Mouse (Mus musculus) hindbrain, embryonic 10.5 days (tissue): Measurements from ENCODE around the gene Tex101. TPM values are rescaled to one million over a fixed set of nuclear protein-coding genes. Genes with fewer than 3 reads are reported as not detected.
A peak's percentile ranks its signal among the peaks of the same experiment; 100 is the strongest.
"Not testable (repeated sequence)": the region's sequence is repeated elsewhere in the genome, so short reads cannot be mapped to it uniquely, and the experiment has no call there.

ENCODE experiments used
- DNase-seq: peaks from one replicate; pipeline ENCODE4 v3.0.0-alpha.2; 2017; ENCODE audit warnings: low spot score
- H3K27ac ChIP-seq: fragments of 300-500 bp; sonication (generic); 2 replicates; pipeline ENCODE4 v1.5.1; 2016; ENCODE audit warnings: mild to moderate bottlenecking, moderate library complexity
- H3K27me3 ChIP-seq: fragments of 300-500 bp; sonication (generic); 2 replicates; pipeline ENCODE4 v1.6.1; 2016; ENCODE audit warnings: mild to moderate bottlenecking; ENCODE audit not compliant: poor library complexity, insufficient read depth, severe bottlenecking
- H3K36me3 ChIP-seq: fragments of 300-500 bp; sonication (generic); 2 replicates; pipeline ENCODE4 v1.6.1; 2016; ENCODE audit warnings: mild to moderate bottlenecking, moderate library complexity
- H3K4me1 ChIP-seq: fragments of 300-500 bp; sonication (generic); replicated peaks from 2 replicates; pipeline ENCODE4 v1.6.1; 2016; ENCODE audit warnings: mild to moderate bottlenecking
- H3K4me3 ChIP-seq: fragments of 300-500 bp; sonication (generic); 2 replicates; pipeline ENCODE4 v1.5.1; 2016; ENCODE audit warnings: mild to moderate bottlenecking, moderate library complexity
- H3K9me3 ChIP-seq: fragments of 300-500 bp; sonication (generic); 2 replicates; pipeline ENCODE4 v1.6.1; 2016; ENCODE audit warnings: mild to moderate bottlenecking, moderate library complexity
- WGBS: fragments of 180-500 bp; shearing (Covaris S2); methylation state at CpG from one replicate; pipeline ENCODE4 v1.1.7; 2016; 5-methylcytosine and 5-hydroxymethylcytosine counted together
- polyA plus RNA-seq: library from polyadenylated mRNA; unstranded; fragments of >200 nt; fragmentation: Nextera tagmentation; extraction: Ambion mirVana; gene quantifications from 2 replicates; pipeline ENCODE4 v1.2.1, GENCODE M21; 2016

Gene Tex101
- not detected in 2 replicates for polyA plus RNA-seq

DNA sequence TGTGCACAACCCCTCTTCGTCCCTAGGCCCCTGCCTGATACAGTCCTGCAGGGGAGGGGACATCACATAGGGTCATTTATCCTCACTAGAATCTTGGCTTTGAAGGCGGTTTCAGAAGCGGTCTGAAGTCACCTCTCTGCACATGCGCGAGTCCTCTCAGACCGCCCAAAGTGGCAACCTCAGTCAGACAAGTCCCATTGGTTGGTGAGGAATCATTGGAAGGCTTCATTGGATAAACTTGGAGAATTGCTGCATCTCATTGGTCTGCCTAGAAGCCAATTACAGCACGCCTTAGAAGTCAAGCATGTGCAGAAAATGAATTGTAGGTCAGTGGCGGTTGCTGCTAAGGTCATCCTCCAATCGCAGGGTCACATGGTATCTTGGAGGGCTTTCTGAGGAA is at the start of gene Tex101:
TSS of gene Tex101 (minus strand) at position 101 of the 400 bp plus-strand sequence.
- Histone ChIP-seq H3K9me3 (no peaks in the 10 kb centered on the region), H3K36me3 (no peaks in the 10 kb centered on the region), H3K27me3 (no peaks in the 10 kb centered on the region; the same call in 1 of the 2 replicates), H3K4me1 (peaks cover 3% of the 10 kb centered on the region; the same call in 1 of the 2 replicates), H3K27ac (no peak within 1 kb of the TSS), H3K4me3 (no peak within 1 kb of the TSS)
- 88% methylated on average over 9 of the region's 9 CpGs for WGBS
- no peak for DNase-seq

DNA sequence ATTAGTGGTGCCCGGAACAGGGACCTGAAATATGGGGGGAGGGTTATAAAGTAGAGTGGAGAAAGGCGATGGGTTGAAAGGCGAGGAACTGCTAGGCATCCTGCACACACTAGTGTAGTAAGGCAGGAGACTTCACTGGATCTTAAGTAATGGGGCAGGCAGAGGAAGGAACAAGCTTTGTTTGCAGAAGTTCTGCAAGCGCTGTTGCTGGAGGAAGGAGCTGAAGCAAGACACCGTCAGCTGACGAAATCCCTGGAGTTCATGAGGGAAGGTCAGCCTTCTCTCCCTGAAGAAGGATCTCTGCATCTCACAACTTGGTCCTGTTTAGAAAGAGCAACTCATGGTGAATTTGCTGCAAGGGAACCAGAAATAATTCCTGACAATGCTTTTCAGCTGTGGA is 38.6 kb upstream of the Tex101 start:
- Histone ChIP-seq H3K4me1 (no peaks in the 10 kb centered on the region), H3K4me3 (no peak overlapping the region)
- WGBS, result 81% methylated on average over 6 of the region's 6 CpGs

DNA sequence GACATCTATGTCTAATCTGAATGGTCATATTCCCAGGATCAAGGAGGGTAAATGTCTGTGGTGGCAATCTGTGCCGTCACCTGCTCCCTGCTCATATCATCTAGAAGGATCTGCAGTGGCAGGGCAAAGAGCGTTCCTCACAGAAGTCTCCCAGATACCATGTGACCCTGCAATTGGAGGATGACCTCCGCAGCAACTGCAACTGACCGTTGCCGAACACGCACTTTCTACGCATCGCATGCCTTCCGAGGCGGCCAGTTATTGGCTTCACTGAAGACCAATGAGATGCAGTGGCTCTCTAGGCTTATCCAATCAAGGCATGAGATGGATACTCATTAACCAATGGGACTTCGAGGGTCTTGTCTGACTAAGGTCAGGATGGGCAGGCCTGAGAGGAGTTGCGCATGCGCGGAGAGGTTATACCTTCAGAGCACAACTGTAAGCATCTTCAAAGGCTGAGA is 32.4 kb upstream of the Tex101 start, which contains the start of gene BC049730:
TSS of gene BC049730 (plus strand) at position 411 of the 461 bp plus-strand sequence.
- H3K4me3 ChIP-seq, result no peak within 1 kb of the TSS
- whole genome bisulfite sequencing, result 93% methylated on average over 14 of the region's 14 CpGs

More for the DNA sequence above, 38.6 kb upstream of the Tex101 start:
- H3K27me3 ChIP-seq, result no peaks in the 10 kb centered on the region
- no peaks in the 10 kb centered on the region for H3K36me3 ChIP-seq
- no peak overlapping the region for H3K27ac ChIP-seq
- H3K9me3 ChIP-seq, result no peaks in the 10 kb centered on the region
- DNase-seq, result no peak

DNA sequence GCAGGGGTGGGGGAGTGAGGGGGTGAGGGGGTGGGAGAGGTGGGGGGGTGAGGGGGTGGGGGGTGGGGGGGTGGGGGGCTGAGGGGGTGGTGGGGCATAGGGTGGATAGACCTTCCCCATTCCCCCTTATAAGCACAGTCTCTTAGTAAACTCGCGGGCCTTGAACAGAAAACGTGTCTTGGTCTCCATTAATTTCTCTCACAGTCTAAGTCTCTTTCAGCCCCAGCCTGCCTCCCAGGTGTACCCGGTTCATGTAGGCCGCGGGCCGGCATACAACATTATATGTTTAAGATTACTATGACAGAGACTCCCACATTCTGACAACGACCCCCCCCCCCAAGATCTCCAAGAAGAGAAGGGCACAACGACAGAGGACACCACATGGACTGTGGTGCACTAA is 26.4 kb upstream of the Tex101 start:
- H3K36me3 ChIP-seq, DNase-seq, H3K27me3 ChIP-seq, H3K4me1 ChIP-seq, H3K27ac ChIP-seq, H3K9me3 ChIP-seq, H3K4me3 ChIP-seq: not testable (repeated sequence)
- 83% methylated on average over 9 of the region's 9 CpGs for whole genome bisulfite sequencing

More for the DNA sequence above, 32.4 kb upstream of the Tex101 start, which contains the start of gene BC049730:
- H3K4me1 ChIP-seq, result no peaks in the 10 kb centered on the region
- no peaks in the 10 kb centered on the region for H3K9me3 ChIP-seq
- H3K27ac ChIP-seq, result no peak within 1 kb of the TSS
- DNase-seq, result no peak
- H3K36me3 ChIP-seq, result no peaks in the 10 kb centered on the region
- H3K27me3 ChIP-seq, result peaks cover 3% of the 10 kb centered on the region; the same call in 1 of the 2 replicates

DNA sequence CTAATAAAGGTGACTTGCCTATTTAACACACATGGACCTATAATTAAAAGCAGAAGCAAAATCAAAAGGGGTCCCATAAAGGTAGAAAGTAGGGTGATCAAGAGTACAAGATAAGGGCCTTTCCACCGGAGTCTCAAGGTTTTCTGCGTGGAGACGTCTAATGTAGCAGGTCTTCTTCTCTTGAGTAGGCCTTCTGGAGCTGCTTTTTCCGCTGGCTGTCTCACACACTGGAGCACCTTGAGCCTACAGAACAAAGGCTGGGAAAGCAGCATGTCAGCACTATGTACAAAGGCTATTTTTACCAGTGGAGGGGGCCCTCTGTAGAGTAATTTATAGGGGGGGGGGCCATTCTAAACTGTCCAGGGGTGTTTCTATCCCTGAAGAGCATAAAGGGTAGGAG is 21.4 kb upstream of the Tex101 start:
- not testable (repeated sequence) for H3K9me3 ChIP-seq, DNase-seq, H3K27ac ChIP-seq, H3K36me3 ChIP-seq, H3K4me1 ChIP-seq, H3K27me3 ChIP-seq, H3K4me3 ChIP-seq
- WGBS, result 94% methylated on average over 4 of the region's 4 CpGs

DNA sequence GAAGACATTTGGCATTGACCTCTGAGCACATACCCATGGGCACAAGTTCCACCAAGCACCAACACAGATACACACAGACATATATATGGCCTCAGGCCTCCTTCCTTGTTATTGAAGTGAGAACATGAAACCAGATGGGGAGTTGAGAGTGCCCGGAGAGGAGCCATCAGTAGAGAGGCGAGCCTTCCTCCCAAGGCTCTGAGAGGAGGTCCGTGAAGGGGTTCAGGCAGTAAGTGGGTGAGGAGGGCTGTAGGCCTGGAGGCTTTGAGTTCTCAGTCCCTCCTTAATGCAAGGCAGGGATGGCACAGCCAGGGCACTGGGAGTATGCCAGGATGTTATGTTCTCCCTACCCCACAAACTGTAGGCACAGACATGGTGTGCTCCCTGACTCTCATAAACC is 16.2 kb upstream of the Tex101 start:
- H3K9me3 ChIP-seq, DNase-seq, H3K36me3 ChIP-seq, H3K27me3 ChIP-seq, H3K4me1 ChIP-seq, H3K4me3 ChIP-seq, H3K27ac ChIP-seq: not testable (repeated sequence)
- WGBS, result 81% methylated on average over 3 of the region's 3 CpGs

DNA sequence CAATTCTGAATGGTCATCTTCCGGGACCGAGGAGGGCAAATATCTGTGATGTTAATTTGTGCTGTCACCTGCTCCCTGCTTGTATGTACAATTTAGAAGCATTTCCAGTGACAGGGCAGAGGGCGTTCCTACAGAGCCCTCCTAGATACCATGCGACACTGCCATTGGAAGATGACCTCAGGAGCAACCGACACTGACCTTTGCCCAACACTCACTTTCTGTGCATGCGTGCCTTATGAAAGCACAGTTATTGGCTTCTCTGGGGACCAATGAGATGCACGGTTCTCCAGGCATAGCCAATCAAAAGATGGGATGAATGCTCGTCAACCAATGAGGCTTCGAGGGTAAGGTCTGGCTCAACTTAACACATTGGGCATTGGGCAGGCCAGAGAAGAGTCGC is 11.0 kb upstream of the Tex101 start:
- not testable (repeated sequence) for H3K4me1 ChIP-seq, H3K36me3 ChIP-seq, H3K9me3 ChIP-seq, H3K27ac ChIP-seq, H3K4me3 ChIP-seq, H3K27me3 ChIP-seq, DNase-seq
- WGBS, result 90% methylated on average over 10 of the region's 10 CpGs

DNA sequence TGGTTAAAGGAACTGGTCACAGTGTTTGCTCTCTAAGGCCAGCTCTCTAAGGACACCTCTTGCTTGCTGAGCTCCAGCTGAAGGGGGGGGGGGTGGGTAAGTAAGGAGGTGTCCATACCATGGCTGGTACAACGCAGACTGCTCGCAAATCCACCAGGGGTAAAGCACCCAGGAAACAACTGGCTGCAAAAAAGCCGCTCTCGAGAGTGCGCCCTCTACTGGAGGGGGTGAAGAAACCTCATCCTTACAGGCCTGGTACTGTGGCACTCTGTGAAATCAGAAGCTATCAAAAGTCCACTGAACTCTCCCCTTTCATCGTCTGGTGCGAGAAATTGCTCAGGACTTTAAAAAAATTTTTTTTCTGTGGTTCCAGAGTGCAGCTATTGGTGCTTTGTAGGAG is 7.6 kb upstream of the Tex101 start:
- DNase-seq, H3K36me3 ChIP-seq, H3K27me3 ChIP-seq, H3K9me3 ChIP-seq, H3K4me1 ChIP-seq, H3K27ac ChIP-seq, H3K4me3 ChIP-seq: not testable (repeated sequence)
- WGBS, result 80% methylated on average over 7 of the region's 7 CpGs

DNA sequence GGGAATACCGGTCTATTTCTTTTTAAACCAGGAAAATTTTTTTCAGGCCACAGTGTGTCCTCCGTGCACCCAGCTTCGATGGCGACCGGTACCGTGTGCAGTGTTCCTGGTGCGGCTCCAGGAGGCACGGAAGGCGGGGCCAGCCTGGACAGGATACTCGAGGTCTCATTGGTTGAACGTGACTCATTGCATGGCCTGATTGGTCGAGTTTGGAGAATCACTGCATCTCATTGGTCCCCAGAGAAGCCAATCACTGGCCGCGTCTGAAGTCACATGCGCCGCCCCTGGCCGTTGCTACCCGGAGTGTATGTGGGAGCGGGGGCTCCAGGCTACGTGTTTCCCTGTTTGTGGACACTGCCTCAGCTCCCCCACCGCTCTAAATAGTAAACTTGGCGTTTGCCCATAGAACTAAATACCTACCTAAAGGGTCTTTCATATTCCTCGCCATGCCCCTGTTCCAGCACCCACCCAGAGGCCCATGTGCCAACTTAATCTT is 4.5 kb downstream of the Tex101 start:
- no peak for DNase-seq
- 93% methylated on average over 23 of the region's 23 CpGs for WGBS

DNA sequence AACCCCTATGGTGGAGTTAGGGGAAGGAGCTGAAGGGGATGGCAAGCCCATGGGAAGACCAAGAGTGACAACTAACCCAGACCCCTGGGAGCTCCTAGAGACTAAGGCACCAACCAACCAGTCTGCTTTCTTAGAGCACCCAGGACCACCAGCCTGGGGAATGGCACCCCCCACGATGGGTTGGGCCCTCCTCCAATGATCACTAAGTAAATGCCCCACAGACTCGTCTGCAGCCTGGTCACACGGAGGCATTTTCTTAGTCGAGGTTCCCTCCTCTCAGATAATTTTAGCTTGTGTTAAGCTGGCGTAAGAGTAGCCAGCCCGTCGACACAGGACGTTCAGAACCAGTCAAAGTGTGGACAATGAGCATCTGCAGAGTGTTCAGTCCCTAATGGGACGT is 11.5 kb downstream of the Tex101 start:
- peaks cover 7% of the 10 kb centered on the region; the same call in 1 of the 2 replicates for H3K4me1 ChIP-seq
- 72% methylated on average over 9 of the region's 9 CpGs for WGBS
- DNase-seq, result no peak
- H3K27me3 ChIP-seq, result peaks cover 3% of the 10 kb centered on the region; the same call in 1 of the 2 replicates
- H3K36me3 ChIP-seq, result no peaks in the 10 kb centered on the region
- no peak overlapping the region for H3K4me3 ChIP-seq
- H3K27ac ChIP-seq, result no peak overlapping the region
- no peaks in the 10 kb centered on the region for H3K9me3 ChIP-seq

More for the DNA sequence above, 4.5 kb downstream of the Tex101 start:
- H3K36me3 ChIP-seq, result no peaks in the 10 kb centered on the region
- no peak overlapping the region for H3K4me3 ChIP-seq
- no peak overlapping the region for H3K27ac ChIP-seq
- no peaks in the 10 kb centered on the region for H3K4me1 ChIP-seq
- no peaks in the 10 kb centered on the region for H3K27me3 ChIP-seq
- no peaks in the 10 kb centered on the region for H3K9me3 ChIP-seq

DNA sequence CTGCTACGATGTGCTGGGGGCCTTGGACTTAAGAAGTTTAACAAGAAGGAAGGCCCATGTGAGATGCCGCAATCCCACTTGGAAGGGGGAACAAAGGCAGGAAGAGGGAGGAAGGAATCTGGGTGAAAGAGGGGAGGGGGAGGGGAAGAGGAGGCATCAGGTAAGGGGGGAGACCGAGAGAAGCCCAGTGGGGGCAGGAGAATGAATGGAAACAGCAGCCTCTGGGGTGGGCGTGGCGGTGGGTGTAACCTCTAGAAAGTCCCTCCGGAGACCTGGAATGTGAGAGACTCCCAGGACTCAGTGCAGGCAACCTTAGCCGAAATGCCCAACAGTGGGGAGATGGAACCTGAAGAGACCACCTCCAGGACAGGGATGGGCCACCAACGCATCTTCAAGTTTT is 12.2 kb downstream of the Tex101 start:
- H3K36me3 ChIP-seq, result no peaks in the 10 kb centered on the region
- H3K4me3 ChIP-seq, result no peak overlapping the region
- WGBS, result 46% methylated on average over 8 of the region's 8 CpGs
- DNase-seq, result no peak
- H3K27ac ChIP-seq, result no peak overlapping the region
- peaks cover 7% of the 10 kb centered on the region; the same call in 1 of the 2 replicates for H3K4me1 ChIP-seq
- H3K9me3 ChIP-seq, result no peaks in the 10 kb centered on the region
- H3K27me3 ChIP-seq, result peaks cover 3% of the 10 kb centered on the region; the same call in 1 of the 2 replicates

DNA sequence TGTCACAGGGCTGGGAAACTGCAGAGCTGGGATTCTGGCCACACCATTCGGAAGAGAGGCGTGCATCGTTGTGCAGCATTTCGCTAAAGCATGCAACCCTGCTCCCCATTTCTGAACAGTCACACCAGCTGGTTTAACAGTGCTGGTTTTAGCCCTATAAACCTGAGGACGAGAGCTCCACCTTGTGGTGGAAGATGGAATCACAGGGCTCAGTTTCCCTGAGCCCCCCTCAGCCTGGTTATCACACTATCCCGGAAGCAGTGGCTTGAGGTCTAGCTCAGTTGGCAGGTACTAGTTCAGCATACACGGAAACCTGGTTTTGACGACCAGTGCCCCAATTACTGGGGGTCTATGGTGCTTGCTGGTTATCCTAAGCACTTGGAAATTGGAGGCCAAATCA is 13.9 kb downstream of the Tex101 start:
- no peak overlapping the region for H3K4me3 ChIP-seq
- H3K27me3 ChIP-seq, result peaks cover 3% of the 10 kb centered on the region; the same call in 1 of the 2 replicates
- H3K4me1 ChIP-seq, result peaks cover 7% of the 10 kb centered on the region; the same call in 1 of the 2 replicates
- 20% methylated on average over 8 of the region's 8 CpGs for WGBS
- peak; percentile 77 for DNase-seq
- H3K36me3 ChIP-seq, result no peaks in the 10 kb centered on the region
- H3K27ac ChIP-seq, result no peak overlapping the region
- H3K9me3 ChIP-seq, result no peaks in the 10 kb centered on the region

DNA sequence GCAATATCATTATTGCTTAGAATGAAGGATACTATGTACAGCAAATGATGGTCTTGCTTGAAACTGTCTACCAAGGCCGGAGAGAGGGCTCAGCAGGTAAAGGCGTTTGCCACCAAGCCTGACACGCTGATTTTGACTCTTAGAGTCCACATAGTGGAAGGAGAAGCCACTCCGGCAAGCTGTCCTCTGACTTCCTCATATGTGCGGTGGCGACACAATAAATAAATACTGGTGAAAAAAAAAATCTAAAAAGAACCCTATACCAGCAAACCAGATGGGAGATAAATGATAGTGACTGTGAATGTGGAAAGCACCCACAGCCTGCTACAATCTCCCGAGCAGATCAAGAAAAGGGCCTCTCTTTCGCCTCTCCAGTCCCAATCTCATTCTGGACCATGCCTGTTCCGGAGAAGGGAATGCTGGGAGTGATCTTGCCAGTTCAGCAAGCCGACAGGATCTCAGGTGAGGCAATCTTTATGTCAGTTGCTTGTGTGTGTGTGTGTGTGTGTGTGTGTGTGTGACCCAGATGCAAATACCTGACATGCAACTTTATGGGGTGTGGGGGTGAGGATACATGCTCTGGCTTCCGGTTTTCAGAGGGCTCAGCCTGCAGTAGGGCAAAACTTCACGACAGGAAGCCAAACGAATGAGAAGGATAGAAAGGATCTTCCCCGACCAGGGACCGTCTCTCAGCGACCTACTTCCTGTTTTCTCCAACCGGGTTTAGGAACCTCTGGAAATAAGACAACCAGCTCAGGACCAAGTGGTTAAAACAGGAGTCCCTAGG is 15.2 kb downstream of the Tex101 start:
- Histone ChIP-seq H3K4me3 (no peak overlapping the region), H3K27ac (no peak overlapping the region), H3K4me1 (peaks cover 7% of the 10 kb centered on the region; the same call in 1 of the 2 replicates), H3K27me3 (peaks cover 3% of the 10 kb centered on the region; the same call in 1 of the 2 replicates), H3K9me3 (no peaks in the 10 kb centered on the region), H3K36me3 (no peaks in the 10 kb centered on the region)
- WGBS, result 76% methylated on average over 17 of the region's 17 CpGs
- no peak for DNase-seq
